Mouse (Mus musculus): ENCODE data around the gene Fras1.

Gene Fras1

GRCm38 (mm10) chr5:96405139-96405842, 31.5 kb downstream of the Fras1 start:
- no peak for DNase-seq (ENCODE audit: low spot score)

GRCm38 (mm10) chr5:96408291-96408690, 34.5 kb downstream of the Fras1 start:
- DNase-seq (ENCODE audit: low spot score) = no peak

- DNase-seq (ENCODE audit: low spot score) = no peak
These were observed 39.1 kb downstream of the Fras1 start for GRCm38 (mm10) chr5:96412754-96413394.

GRCm38 (mm10) chr5:96417121-96417520, 43.4 kb downstream of the Fras1 start:
- DNase-seq (ENCODE audit: low spot score) = no peak

GRCm38 (mm10) chr5:96421550-96421949, 47.8 kb downstream of the Fras1 start:
- no peak for DNase-seq (ENCODE audit: low spot score)

GRCm38 (mm10) chr5:96422716-96423115, 49.0 kb downstream of the Fras1 start:
- DNase-seq (ENCODE audit: low spot score) = no peak

- DNase-seq (ENCODE audit: low spot score) = no peak
These were observed 51.6 kb downstream of the Fras1 start for GRCm38 (mm10) chr5:96425391-96425790.

- no peak for DNase-seq (ENCODE audit: low spot score)
These were observed 55.9 kb downstream of the Fras1 start for GRCm38 (mm10) chr5:96429532-96430141.

- no peak for DNase-seq (ENCODE audit: low spot score)
These were observed 64.1 kb downstream of the Fras1 start for GRCm38 (mm10) chr5:96437870-96438269.

- no peak for DNase-seq (ENCODE audit: low spot score)
These were observed 66.1 kb downstream of the Fras1 start for GRCm38 (mm10) chr5:96439811-96440210.

- no peak for DNase-seq (ENCODE audit: low spot score)
These were observed 73.7 kb downstream of the Fras1 start for GRCm38 (mm10) chr5:96447460-96447859.

- no peak for DNase-seq (ENCODE audit: low spot score)
These were observed 78.3 kb downstream of the Fras1 start for GRCm38 (mm10) chr5:96452027-96452426.

GRCm38 (mm10) chr5:96453386-96453785, 79.6 kb downstream of the Fras1 start:
- DNase-seq (ENCODE audit: low spot score) = no peak

- DNase-seq (ENCODE audit: low spot score) = no peak
These were observed 80.7 kb downstream of the Fras1 start for GRCm38 (mm10) chr5:96454422-96454821.

GRCm38 (mm10) chr5:96455241-96455640, 81.5 kb downstream of the Fras1 start:
- DNase-seq (ENCODE audit: low spot score) = no peak

GRCm38 (mm10) chr5:96457436-96457958, 83.7 kb downstream of the Fras1 start:
- DNase-seq (ENCODE audit: low spot score) = no peak

- DNase-seq (ENCODE audit: low spot score) = no peak
These were observed 85.8 kb downstream of the Fras1 start for GRCm38 (mm10) chr5:96459605-96460004.

GRCm38 (mm10) chr5:96462197-96462596, 88.4 kb downstream of the Fras1 start:
- DNase-seq (ENCODE audit: low spot score) = no peak

GRCm38 (mm10) chr5:96466461-96466860, 92.7 kb downstream of the Fras1 start:
- no peak for DNase-seq (ENCODE audit: low spot score)

- DNase-seq (ENCODE audit: low spot score) = no peak
These were observed 98.2 kb downstream of the Fras1 start for GRCm38 (mm10) chr5:96471995-96472394.

- no peak for DNase-seq (ENCODE audit: low spot score)
These were observed 101.7 kb downstream of the Fras1 start for GRCm38 (mm10) chr5:96475488-96475887.

GRCm38 (mm10) chr5:96479003-96479402, 105.2 kb downstream of the Fras1 start:
- DNase-seq (ENCODE audit: low spot score) = no peak

- DNase-seq (ENCODE audit: low spot score) = no peak
These were observed 107.4 kb downstream of the Fras1 start for GRCm38 (mm10) chr5:96481159-96481558.

Data from T-cell, adult 2 months (primary cell).